Mouse (Mus musculus) adrenal gland, postnatal 36 days (tissue): ENCODE measurements at regions not wholly inside any gene's neighbourhood (a gene's known extent, or its start where the extent isn't known, plus 50 kb on each side); places are given as distances from the start of the nearest gene placed in this dataset.
"Not testable (repeated sequence)": the region's sequence is repeated elsewhere in the genome, so short reads cannot be mapped to it uniquely, and the experiment has no call there.

Source experiments
- DNase-seq, 2 experiments: peaks; one replicate each; pipeline ENCODE4 v3.0.0; 2021; ENCODE audit warnings: mixed read lengths in 1 of 2

DNA sequence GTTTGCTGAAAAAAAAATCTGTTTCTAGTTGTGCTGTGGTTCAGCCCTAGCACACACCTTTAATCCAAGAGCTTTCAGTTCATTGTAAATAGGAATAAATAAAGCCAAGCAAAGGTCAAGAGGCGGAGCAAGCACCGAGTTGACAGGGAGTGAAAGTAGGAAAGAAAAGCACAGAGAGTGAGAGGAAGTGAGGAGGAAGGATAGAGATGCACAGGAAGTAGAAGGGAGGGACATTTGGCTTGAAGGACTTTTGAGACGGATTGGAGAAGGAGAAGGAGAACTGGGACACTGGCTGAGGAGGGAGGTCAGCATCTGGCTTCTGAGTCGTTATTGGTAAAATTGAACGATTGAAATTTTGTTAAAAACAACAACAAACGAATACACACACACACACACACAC, 402.0 kb upstream of the Igfbp7 start:
- no peak for DNase-seq

DNA sequence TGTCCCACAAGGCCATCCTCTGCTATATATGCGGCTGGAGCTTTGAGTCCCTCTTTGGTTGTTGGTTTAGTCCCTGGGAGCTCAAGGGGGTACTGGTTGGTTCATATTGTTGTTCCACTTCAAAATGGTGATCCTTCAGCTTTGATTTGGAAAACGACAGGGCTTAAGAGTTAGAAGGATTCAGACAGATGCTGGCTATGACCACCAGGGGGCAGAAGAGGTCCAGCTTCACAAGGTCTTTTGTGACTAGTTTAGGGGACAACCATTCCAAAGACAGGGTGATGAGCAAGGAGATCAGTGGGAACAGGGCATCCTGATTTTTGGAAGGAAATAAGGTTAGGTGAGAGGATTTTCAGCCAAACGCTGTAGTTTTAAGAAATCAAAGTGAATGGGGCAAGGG, 399.9 kb upstream of the Igfbp7 start:
- peak; percentile 43 to 55 for DNase-seq

DNA sequence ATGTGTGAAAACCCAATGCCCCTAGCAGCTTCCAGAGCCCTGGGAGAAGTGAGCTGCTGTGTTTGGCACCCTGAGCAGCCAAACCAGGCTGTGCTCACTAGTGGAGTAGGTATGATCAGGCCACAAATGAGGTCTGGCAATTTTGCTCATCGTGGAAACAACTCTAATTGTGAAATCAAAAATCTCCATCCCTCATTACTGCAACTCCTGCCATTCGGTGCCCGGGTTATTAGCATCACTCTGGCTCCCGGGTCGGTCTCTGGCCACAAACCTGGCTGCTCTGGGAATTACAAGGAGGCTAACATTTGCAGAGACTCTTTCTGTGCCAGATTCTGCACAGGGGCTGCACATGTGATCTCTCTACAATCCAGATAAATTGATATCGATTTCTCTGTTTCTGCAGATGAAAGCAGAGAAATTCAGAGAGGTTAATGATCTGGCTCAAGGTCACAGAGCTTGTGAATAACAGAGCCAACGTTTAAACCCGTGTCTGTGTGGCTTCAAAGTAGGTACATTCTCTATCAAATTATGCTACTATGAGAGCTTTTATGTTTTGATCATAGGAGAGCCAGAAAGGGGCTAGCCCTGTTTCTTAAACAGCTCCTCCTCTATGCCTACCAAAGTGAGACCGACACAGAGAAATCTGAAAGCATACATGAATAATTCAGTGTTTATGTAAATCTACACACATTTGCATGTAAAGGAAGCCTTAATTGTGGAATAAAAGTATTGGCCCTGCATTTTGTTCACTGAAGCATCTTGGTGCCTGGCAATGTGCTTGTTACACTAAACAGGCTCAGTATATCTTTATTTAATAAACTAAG, 398.7 kb upstream of the Igfbp7 start:
- no peak for DNase-seq

DNA sequence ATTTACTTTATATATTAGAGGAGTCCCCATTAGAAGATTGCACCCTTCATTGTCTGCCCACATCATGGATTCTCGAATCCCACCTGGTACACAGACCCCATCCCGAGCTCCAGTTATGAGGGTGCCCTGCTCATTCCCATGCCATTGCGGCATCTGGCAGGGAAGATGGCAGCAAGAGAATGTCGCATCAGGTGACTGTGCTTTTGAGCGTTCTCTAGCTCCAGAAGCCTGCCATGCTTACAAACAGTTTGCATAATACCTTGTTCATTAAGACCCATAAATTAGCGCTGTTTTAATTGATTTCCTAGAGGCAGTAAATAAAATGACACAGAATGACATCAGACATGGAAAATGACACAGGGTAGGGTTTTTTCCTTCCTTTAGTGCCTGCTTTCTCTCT, 398.0 kb upstream of the Igfbp7 start:
- no peak for DNase-seq

DNA sequence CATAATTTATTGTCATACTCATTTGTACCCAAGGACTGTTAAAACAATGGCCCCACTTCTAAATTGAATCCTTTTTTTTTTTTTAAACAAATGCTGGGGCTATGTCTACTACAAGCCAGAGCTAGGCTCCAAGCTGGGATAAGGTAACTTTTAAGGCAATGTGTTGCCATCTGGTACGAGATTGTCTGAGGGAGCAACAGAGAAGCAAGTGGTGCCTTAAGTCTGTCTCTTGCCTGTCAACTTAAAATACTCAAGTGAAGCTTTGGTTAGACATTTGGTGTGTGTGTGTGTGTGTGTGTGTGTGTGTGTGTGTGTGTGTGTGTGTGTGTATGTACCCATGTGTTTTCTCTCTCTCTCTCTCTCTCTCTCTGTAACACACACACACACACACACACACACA, 397.5 kb upstream of the Igfbp7 start:
- no peak for DNase-seq

DNA sequence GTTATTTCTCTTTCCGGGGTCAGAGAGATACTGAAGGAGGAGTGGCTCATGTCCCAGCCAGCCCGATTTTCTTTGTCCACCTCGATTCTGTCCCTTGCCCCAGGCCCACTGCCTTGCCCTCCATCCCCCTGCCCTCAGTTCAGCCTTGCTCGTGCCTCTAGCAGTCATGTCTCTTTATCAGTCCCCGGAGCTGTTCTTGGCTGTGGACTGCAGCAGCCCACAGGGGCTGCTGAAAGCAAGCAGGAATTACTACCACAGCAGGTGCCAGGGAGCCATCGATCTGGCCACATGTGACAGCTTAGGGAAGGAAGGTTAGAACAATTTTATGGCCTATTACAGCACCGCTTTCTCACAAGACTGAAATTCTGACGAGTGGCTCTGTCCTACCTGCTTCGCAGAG, 396.3 kb upstream of the Igfbp7 start:
- no peak for DNase-seq

DNA sequence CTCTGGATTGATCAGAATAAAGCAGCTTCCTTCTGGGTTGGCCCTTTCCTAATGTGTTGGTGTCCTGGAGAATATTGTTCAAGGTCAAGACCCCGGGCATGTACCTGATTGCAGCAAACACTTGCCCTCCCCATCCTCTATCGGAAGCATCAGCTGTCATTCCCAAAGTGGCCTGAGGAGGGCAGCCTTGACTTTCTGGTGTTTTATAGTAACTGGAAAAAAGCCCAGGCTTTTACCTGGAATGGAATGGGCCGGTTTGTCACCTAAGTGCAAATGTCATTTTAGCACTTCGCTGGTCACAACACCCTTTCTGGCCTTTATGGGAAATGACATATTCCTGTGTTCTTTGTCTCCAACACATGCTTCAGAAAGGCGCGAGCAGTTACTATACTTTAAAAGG, 395.7 kb upstream of the Igfbp7 start:
- peak; percentile 7 to 49 for DNase-seq

DNA sequence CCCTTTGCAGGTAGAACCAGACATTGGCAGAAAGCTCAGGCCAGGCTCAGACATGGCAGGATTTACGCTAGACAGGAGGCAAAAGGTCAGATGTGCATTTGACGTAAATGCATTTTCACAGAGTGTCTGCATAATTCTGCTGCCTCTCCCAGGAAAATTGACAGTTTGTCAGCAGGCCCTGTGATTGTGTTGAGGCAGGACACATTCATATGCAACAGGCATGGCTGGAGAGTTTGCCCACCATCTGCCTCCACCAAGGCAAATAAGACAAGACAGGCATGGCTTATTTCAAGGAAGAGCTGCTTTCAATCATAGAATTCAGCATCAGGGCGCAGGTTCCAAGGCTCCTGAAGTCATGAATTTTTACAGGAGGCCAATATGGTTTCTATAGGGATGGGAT, 389.1 kb upstream of the Igfbp7 start:
- DNase-seq = no peak

DNA sequence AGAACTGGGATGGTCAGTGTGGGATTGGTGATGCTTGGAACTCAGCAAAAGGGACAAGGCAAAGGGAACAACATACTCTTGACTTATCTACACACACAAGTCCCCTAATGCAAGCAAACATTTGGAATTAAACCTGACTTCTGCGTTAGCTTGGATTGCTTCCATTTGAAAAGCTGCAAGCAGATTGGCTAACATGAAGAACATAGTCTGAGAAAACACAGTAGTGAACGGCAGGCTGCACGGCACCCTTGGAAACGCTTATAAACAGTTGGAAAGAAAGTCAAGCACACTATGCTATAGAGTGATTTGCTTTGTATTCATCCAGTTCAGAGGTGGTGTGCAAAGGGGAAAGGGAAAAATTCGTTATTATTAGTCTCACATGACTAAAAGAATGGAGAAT, 387.9 kb upstream of the Igfbp7 start:
- no peak for DNase-seq

DNA sequence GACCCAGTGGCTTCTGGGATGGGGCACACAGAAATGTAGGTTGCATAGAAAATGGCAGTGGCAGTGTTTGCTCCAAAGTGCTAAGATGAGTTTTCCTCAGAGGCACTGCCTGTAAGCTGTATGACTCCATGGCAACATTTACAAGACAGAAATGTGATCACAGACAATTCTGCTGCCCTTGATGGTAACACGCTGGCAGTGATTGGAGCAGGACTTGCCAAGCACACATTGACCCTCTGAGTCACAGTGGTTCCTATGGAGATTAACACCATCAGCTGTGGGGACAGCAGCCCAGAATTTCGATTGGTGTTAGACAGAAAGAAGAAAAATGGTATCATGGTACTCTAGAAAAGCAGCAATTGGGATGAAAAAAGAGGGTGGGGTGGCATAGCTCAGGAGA, 376.1 kb upstream of the Igfbp7 start:
- no peak for DNase-seq

DNA sequence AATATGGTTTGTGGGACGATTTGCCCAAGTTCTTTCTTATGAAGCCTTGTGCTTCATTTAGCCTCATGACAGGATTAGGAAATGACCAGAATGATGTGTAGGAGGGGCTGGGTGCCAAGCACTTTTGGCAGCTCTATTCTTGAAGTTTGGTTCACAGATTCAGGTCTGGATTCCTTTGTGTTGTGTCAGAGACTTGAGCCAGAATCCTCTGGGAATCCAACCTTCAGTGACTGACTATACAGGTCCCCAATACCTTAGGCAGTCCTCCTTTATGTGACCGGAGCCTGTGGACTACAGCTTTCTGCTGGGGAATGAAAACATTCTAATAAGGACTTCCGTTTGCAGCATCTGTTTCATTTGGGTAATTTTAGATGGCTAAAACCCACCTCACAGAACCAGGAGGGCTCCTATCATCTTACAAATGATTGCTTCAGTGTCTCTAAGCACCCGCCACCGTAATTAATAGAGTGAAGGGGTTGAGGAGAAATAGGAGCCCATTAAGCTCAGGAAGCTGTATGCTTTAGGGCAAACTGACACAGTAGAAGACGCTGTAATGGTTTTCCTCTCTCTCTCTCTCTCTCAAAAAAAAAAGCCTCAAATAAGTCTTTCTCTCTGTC, 354.7 kb upstream of the Igfbp7 start:
- DNase-seq = no peak

DNA sequence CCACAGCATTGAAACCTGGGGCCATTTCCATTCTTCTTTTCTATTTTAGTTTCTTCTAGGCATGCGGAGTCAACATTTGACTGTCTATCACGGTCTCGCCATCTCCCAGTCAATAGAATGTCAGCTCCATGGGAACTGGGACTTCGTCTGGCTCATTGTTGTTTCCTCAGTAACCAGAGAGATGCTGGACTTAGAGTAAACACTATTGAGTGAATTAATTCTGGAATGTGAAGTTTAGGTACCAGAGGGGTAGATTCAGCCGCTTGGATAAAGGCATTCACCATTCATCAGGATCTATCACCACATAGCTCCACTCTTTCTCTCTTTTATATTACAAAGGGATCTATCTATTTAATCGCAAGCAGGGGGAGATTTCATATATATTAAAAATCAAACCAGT, 354.2 kb upstream of the Igfbp7 start:
- no peak for DNase-seq

DNA sequence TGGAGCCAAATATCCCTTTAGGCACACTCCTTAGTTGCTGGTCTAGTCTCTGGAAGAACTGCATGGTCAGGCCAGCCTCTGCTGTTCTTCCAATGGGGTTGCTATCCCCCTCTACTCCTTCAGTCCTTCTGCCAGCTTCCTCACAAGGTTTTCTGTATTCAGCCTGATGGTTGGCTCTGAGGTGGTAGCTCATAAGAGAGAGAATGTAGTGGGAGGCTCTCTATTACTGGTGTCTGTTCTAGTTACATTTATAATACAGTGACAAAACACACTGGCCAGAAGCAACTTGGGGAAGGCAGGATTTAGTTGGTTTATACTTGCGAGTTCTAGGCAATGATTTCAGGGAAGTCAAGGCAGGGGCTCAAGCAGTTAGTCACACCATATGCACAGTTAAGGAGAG, 341.1 kb upstream of the Igfbp7 start:
- DNase-seq = no peak

DNA sequence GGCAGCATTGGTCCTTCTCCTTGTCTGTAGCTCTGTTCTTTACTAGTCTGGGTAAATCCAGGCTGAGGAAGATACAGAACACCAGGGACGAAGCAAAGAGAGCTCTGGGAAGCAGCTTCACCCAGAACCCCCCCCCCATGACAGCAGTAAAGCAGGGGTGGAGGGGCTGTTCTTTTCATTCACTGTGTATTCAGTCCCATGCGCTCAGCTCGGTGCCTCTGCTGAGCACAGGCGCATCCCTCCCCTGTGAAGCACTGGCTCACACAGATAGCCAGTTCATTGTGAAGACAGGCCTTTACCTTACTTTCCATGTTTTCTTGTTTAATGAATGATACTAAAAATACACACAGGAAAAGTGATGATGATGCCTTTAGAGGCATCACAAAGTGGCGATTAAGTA, 338.8 kb upstream of the Igfbp7 start:
- no peak for DNase-seq

DNA sequence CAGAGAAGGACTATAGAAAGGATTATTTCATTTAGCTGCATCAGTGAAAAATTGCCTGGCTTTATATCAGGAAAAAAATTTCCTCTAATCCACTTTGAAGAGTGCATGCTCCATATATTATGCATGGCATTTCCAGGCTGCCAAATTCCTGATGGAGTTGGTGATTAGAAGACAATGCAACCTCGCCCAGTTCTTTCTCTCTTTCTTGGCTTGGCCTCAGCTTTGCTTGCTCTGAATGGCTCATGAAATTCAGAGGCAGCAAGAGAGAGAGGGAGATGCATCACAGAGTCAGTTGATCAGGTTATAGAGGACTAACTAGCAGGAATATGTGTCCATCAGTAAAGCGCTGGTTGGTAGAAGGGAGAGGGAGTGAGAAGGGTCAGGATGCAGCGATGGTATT, 335.6 kb upstream of the Igfbp7 start:
- no peak for DNase-seq

DNA sequence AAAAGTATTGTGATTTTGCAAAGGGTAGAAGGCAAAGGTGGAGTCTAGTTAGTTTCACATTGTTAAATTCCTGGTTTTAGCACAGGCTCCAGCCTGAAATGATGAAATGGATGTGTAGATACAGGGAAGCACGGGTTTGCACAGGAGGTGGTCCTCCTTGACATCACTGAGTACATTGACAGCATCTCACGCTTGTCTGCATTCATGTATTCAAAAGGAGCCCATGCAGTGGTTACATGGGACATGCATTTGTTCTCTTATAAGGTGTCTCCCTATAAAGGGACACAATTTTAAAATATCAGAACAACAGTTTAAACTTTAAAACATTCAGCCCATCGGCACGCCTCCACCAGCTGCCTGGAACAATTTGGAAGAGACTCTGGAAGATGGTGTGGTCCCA, 322.4 kb upstream of the Igfbp7 start:
- DNase-seq = not testable (repeated sequence)

DNA sequence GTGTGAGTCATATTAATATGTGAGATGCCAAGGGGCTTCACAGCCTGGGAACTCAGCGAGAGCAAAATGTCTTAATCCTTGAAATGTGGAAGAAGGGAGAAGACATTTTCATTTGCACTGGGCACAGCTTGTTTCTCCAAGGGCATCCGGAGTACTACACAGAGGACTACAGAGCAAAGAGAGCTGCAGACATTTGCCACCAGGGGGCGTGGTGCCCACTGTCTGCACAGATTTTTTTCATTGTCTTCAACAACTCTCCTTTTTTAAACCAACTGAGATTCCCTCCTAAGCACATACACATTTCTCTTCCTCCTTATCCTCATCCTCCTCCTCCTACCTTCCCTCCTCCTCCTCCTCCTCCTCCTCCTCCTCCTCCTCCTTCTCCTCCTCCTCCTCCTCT, 273.8 kb upstream of the Igfbp7 start:
- DNase-seq = no peak

DNA sequence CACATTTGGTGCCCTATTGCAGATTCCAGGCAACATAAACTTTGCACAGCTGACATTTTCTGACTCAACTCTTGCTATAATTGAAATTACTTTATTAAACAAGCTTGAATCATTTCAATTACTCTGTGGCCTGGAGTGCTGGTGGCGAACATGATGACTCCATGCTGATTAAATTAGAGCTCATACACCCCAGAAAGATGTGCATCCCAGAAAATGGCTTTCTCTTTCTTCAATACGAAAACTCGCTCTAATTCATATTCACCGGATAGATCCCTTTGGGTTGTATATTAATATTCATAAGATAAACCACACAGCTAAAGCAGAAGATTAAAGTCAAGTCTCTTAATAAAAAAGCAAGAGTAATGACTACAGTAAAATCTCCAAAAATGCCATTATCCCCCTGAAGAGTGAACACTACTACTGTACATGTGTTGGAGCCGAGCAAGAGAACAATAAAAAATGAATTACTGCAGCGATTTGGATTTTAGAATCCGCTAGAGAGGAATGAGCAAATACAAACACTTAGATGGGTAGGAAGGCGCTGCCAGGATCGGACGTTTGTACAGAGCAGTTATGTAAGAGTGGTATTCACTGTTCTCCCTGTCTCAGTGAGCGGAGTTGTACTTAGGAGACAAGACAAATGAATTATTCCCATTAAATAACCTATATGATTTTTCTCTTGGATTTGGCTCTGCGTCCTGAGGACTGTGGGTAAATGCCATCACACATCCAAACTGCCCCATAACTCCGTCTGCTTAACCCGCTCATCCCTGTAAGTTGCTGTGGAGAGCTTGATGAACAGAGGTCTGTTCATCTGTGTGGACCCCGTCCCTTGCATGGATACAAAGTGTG, 264.5 kb upstream of the Igfbp7 start:
- no peak for DNase-seq

DNA sequence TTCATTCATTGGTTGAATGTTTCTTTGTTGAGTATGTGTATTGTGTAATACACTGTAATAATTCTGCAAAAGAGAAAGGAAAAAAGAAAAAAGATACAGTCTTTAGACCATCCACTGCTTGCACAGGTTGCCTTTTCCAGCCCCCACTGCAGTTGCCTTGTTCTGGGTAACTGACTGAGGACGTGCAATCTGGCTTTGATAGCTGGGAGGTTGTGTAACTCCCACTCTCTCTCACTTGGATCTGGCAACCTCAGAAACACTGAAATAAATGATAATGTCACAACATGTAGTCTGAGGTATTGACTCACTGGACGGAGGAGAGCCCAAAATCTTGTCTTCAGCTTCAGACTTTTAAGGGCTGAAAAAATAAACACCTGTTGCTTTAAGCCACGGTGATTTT, 255.3 kb upstream of the Igfbp7 start:
- no peak for DNase-seq

DNA sequence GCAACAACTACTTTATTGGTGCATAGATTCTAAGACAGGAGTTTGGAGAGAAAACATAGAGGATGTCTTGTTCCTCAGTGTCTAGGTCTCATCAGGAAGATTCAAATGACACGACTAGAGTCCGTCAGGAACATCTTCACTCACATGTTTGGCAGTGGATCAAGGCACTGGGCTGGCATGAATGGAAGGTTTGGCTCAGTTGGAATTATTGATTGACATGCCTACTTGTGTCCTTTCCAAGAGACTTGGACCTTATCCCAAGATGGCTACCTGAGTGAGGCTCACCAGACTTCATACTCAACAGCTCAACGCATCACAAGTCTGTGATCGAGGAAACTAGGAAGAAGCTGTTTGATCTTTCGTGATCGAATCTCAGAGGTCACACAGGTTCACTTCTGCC, 251.2 kb upstream of the Igfbp7 start:
- no peak for DNase-seq

DNA sequence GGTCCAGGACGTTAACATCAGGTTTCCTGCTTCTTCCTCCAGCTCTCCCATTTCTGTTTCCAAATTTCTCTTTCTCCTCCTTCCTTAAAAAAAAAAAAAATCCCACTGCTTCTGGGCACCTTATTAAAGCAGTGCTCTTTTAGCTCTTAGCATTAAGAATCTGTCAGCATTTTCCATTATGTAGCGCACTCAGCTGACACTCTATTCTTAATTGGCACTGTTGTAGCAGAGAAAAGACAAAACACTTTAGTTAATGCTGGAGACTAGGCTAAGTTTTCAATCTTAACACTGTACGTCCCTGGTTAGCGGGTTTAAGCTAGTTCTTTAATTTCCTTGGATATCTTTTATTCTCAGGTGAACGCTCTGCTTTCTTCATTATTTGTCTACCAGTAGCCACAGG, 236.8 kb upstream of the Igfbp7 start:
- no peak for DNase-seq

DNA sequence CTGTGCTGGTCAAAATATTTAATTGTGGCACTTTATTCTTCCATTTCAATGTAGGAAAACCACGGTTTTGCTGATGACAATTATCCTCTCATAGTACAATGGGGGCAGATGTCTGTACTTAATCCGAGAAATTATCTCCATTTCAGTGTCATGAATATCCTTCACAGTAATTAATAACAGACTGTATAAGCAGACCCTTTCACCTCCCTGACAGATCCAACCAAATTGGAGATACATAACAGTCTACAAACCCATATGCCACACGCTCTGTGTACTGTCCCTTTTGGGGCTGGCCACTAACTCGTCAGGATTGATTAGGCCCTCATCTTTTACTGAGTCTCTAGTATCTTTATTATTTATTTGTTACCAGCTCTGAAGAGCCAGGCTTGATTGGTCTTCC, 212.6 kb upstream of the Igfbp7 start:
- no peak for DNase-seq

DNA sequence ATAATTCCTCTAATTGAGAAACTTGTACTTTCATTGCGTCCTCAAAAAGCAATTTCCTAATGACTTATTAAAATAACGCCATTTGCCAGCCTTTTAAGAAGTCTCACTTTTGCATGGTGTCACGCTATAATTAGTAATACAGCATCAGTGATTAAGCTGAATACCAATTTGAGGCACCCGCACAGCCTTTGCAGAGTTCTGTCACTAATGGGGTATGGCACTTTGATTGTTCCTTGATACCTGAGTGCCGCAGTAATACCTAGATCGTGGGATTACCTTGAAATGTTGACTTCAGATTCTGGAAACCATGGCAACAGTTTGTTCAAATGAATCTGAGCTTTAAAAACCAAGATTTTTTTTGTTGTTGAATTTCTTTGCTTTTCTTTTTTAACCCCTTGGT, 202.7 kb upstream of the Igfbp7 start:
- no peak for DNase-seq
